ENCODE assay signal across 9 mouse cellular contexts in the genomic region with DNA sequence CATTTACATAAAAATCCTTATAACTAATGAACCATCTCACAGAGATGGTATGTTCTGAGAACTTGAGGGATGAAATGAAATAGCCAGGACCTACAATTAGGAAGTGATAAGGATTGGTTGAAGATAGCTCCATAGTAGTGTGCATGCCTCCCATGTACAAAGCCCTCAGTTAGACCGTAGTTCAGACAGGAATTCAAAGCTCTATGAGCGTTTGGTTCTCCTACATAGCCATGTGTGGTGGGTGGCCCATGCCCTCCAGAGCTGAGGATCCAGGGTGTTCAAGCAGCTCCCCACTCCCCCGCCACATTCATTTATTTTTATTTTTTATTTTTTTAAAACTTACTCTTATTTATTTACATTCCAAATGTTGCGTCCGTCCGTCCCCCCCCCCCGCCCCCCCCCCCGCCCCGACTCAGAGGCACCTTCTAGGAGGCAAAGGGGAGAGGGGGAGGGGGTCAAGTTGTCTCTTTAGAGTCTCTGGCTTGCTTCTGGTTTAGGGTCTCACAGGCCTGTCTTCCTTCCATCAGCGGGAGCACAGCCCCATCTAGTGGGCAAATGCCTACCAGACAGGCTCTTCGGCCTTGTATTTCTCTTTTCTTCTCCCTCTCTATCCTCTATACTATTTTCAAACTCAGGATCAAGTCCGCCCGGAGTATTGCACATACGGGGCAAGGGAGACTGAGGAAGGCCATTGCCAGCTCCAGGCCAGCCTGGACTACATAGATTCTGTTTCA. TPM values are rescaled to one million over a fixed set of nuclear protein-coding genes. Genes with fewer than 3 reads are reported as not detected.
DNase-seq lines count a peak whose midpoint lies in the region; ATAC-seq and TF ChIP-seq lines count a peak whose summit lies in the region.
"Had no signal": no experiment of that assay in that cellular context is flagged by ENCODE, and none has a peak within 500 bp of the region (broad histone marks: within the 10 kb centered on the region; RNA-seq: fewer than 3 reads in every experiment).

No protein-coding gene starts in this region.

- H3K4me3 ChIP-seq in liver, postnatal 0 days (ENCODE audit: low read depth, low read length): no peak overlapping the region

- no peaks in the 10 kb centered on the region for H3K36me3 ChIP-seq in liver, postnatal 0 days (replicated peaks; ENCODE audit: insufficient read depth, low read length)

- intact Hi-C loops in heart, postnatal 36 days (cut with DNase I): loop anchor here (2.0 kb wide), 1 partner anchor 330 kb away; no protein-coding TSS in a partner anchor

- peak; percentile 83 for DNase-seq in ES-CJ7 (ENCODE audit: low read depth, low spot score)
- peak; percentile 53 to 67 for DNase-seq in adrenal gland, postnatal 36 days
- peak; percentile 12 for DNase-seq in fibroblast of lung, adult 2 months (ENCODE audit: low read depth)
- DNase-seq in heart, postnatal 36 days: peak; percentile 53 to 61
- peak; percentile 70 for DNase-seq in layer of hippocampus, adult 11-12 months (ENCODE audit: low spot score)
- DNase-seq in liver, postnatal 0 days: peak; percentile 75
- peak; percentile 63 for DNase-seq in thymus, postnatal 0 days (ENCODE audit: low spot score)

- WGBS in liver, postnatal 0 days (ENCODE audit: insufficient replicate concordance): 34% methylated on average over 7 of the region's 14 CpGs

- TF ChIP-seq CTCF in liver, postnatal 0 days (IDR thresholded peaks at IDR 0.05; ENCODE audit: low read depth): peak; percentile 80

- no peak for ATAC-seq in liver, postnatal 0 days
- ATAC-seq in neutrophil, adult 5-6 weeks (ENCODE audit: extremely low read depth, insufficient number of reproducible peaks, low FRiP score, poor library complexity, severe bottlenecking): peak; percentile 75

- H3K9me3 ChIP-seq in liver, postnatal 0 days (ENCODE audit: low read length): no peaks in the 10 kb centered on the region

- H3K4me2 ChIP-seq in liver, postnatal 0 days (ENCODE audit: low read depth, low read length): no peak overlapping the region

- no peaks in the 10 kb centered on the region for H3K4me1 ChIP-seq in liver, postnatal 0 days (ENCODE audit: insufficient read depth)

- no peaks in the 10 kb centered on the region for H3K27me3 ChIP-seq in liver, postnatal 0 days (ENCODE audit: insufficient read depth, low read length)

- no peak for TF ChIP-seq EP300 in liver, postnatal 0 days (IDR thresholded peaks at IDR 0.05; ENCODE audit: low read depth)

- no peak overlapping the region for H3K27ac ChIP-seq in liver, postnatal 0 days (ENCODE audit: low read depth)
- H3K27ac ChIP-seq: macrophage had no signal

- H3K9ac ChIP-seq in liver, postnatal 0 days (replicated peaks): no peak overlapping the region

RNA-seq across cellular contexts. Expression of a gene that starts 28.7 kb away (rescaled TPM):
- total RNA-seq in adrenal gland, postnatal 36 days (2021): not detected
- not detected for total RNA-seq in heart, postnatal 36 days (2021)
- polyA plus RNA-seq in liver, postnatal 0 days (2015; fragmentation: Nextera tagmentation; extraction: Ambion mirVana): not detected in 2 replicates
- total RNA-seq in neutrophil, adult 5-6 weeks (2017): not detected in 2 replicates
- not detected in 2 replicates for polyA plus RNA-seq in thymus, postnatal 0 days (2015; fragmentation: Nextera tagmentation; extraction: Ambion mirVana)
- polyA plus RNA-seq: macrophage had no signal

RNA-seq across cellular contexts. Expression of a gene that starts 44.1 kb away (rescaled TPM):
- total RNA-seq in adrenal gland, postnatal 36 days (2021): 10 to 100 TPM in 1 of 2 experiments, 1 to 10 TPM in 1; 4.7 to 15.5 TPM
- total RNA-seq in heart, postnatal 36 days (2021): 10 to 100 TPM; 15.2 to 31.9 TPM
- 0.90 and 1.0 TPM in 2 replicates for polyA plus RNA-seq in liver, postnatal 0 days (2015; fragmentation: Nextera tagmentation; extraction: Ambion mirVana)
- 0.23 and 0.61 TPM in 2 replicates for total RNA-seq in neutrophil, adult 5-6 weeks (2017)
- polyA plus RNA-seq in thymus, postnatal 0 days (2015; fragmentation: Nextera tagmentation; extraction: Ambion mirVana): 1.1 TPM in 2 replicates

Comparison
In these comparisons a context has a peak if more than half of its experiments do, and no peak if none do; other contexts are left out.
1. DNase-seq: peak in every context shown above with its lines; median percentile 83 in ES-CJ7; 75 in liver, postnatal 0 days; 70 in layer of hippocampus, adult 11-12 months; 63 in thymus, postnatal 0 days; 60 in adrenal gland, postnatal 36 days; 57 in heart, postnatal 36 days; 12 in fibroblast of lung, adult 2 months.